ENCODE assay signal across 9 mouse cellular contexts in the genomic region with DNA sequence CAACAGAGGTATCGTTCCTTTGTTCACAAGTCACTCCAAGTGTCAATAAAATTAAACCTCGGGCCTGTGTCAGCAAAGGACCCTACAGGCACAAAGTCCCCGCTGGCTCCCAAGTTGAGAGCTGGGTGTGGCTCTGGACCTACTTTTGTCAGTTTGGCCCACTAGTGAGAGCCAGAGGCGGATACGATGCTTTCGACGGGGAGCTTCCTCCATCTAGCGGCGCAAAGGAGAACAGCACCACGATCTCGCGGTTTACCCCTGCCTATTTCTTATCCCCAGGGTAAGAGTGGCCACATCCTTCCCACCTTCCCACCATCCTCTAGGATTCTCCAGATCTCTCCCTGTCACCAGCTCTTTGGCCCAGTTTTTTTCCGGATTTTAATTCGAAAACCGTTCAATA. TPM values are rescaled to one million over a fixed set of nuclear protein-coding genes. Genes with fewer than 3 reads are reported as not detected.
A peak's percentile ranks its signal among the peaks of the same experiment; 100 is the strongest.
DNase-seq lines count a peak whose midpoint lies in the region; ATAC-seq lines count a peak whose summit lies in the region.
"Had no signal": no experiment of that assay in that cellular context is flagged by ENCODE, and none has a peak within 500 bp of the region (broad histone marks: within the 10 kb centered on the region; RNA-seq: fewer than 3 reads in every experiment).

No protein-coding gene starts in this region.

- H3K4me2 ChIP-seq in hindbrain, embryonic 13.5 days = no peak overlapping the region
- H3K4me2 ChIP-seq: limb, embryonic 15.5 days had no signal

- no peak overlapping the region for H3K27ac ChIP-seq in hindbrain, embryonic 13.5 days
- H3K27ac ChIP-seq: limb, embryonic 15.5 days had no signal

- no peaks in the 10 kb centered on the region for H3K36me3 ChIP-seq in hindbrain, embryonic 13.5 days
- H3K36me3 ChIP-seq: limb, embryonic 15.5 days had no signal

- 10% methylated on average over 15 of the region's 15 CpGs for WGBS in hindbrain, embryonic 13.5 days

- no peaks in the 10 kb centered on the region for H3K9me3 ChIP-seq in hindbrain, embryonic 13.5 days
- H3K9me3 ChIP-seq: limb, embryonic 15.5 days had no signal

- H3K9ac ChIP-seq in hindbrain, embryonic 13.5 days = no peak overlapping the region
- H3K9ac ChIP-seq: limb, embryonic 15.5 days had no signal

- ATAC-seq in frontal cortex, adult (ENCODE audit: low TSS enrichment) = peak; percentile 91
- ATAC-seq in hindbrain, embryonic 13.5 days (ENCODE audit: low FRiP score) = peak; percentile 77; the same call in 1 of the 2 replicates

- H3K4me3 ChIP-seq in hindbrain, embryonic 13.5 days = no peak overlapping the region
- H3K4me3 ChIP-seq: limb, embryonic 15.5 days had no signal

- DNase-seq in NIH3T3 (ENCODE audit: low read depth) = peak; percentile 73
- DNase-seq in cerebellum, adult 18-20 months = peak; percentile 63 to 75
- peak; percentile 14 for DNase-seq in layer of hippocampus, adult 9-11 months
- DNase-seq in lung, postnatal 14 days = peak; percentile 79
- peak; percentile 77 for DNase-seq in retina, postnatal 1 day
- peak; percentile 65 for DNase-seq in urinary bladder, postnatal 25 days (ENCODE audit: low spot score)

- no peaks in the 10 kb centered on the region for H3K4me1 ChIP-seq in hindbrain, embryonic 13.5 days (replicated peaks)
- H3K4me1 ChIP-seq: limb, embryonic 15.5 days had no signal

- H3K27me3 ChIP-seq in hindbrain, embryonic 13.5 days = peaks cover 13% of the 10 kb centered on the region; the same call in 1 of the 2 replicates

RNA-seq across cellular contexts. Expression of a gene that starts 15.1 kb away (rescaled TPM):
- 0.16 and 0.19 TPM in 2 replicates for polyA plus RNA-seq in hindbrain, embryonic 13.5 days (2015; fragmentation: Nextera tagmentation; extraction: Ambion mirVana)

RNA-seq across cellular contexts. Expression of a gene that starts 35.5 kb away (rescaled TPM):
- polyA plus RNA-seq in hindbrain, embryonic 13.5 days (2015; fragmentation: Nextera tagmentation; extraction: Ambion mirVana) = not detected in 2 replicates

Comparison
In these comparisons a context has a peak if more than half of its experiments do, and no peak if none do; other contexts are left out.
1. DNase-seq: peak in every context shown above with its lines; median percentile 79 in lung, postnatal 14 days; 77 in retina, postnatal 1 day; 73 in NIH3T3; 69 in cerebellum, adult 18-20 months; 65 in urinary bladder, postnatal 25 days; 14 in layer of hippocampus, adult 9-11 months.